Mouse (Mus musculus): ENCODE measurements at regions not wholly inside any gene's neighbourhood (a gene's known extent, or its start where the extent isn't known, plus 50 kb on each side); places are given as distances from the start of the nearest gene placed in this dataset.

GRCm38 (mm10) chr8:88919282-88919681 is 124.7 kb downstream of the Sall1 start:
- Histone ChIP-seq H3K9ac (ENCODE audit: low read length) (no peak overlapping the region), H3K4me2 (ENCODE audit: low read length) (no peak overlapping the region), H3K4me1 (replicated peaks; ENCODE audit: control insufficient read depth, insufficient read depth, low read length) (no peaks in the 10 kb centered on the region), H3K4me3 (ENCODE audit: low read depth, low read length) (no peak overlapping the region), H3K27me3 (replicated peaks; ENCODE audit: control insufficient read depth, insufficient read depth, low read length) (no peaks in the 10 kb centered on the region), H3K9me3 (ENCODE audit: control insufficient read depth, low read length) (no peaks in the 10 kb centered on the region), H3K27ac (ENCODE audit: low read depth) (no peak overlapping the region), H3K36me3 (ENCODE audit: control insufficient read depth, insufficient read depth, low read length) (no peaks in the 10 kb centered on the region)
- DNase-seq (ENCODE audit: low spot score), result no peak
- no peak for ATAC-seq (replicated peaks; ENCODE audit: low FRiP score, low TSS enrichment, low read depth)
- WGBS, result 80% methylated on average over 4 of the region's 4 CpGs

GRCm38 (mm10) chr8:88916064-88916463 is 127.9 kb downstream of the Sall1 start:
- Histone ChIP-seq H3K9me3 (ENCODE audit: control insufficient read depth, low read length) (no peaks in the 10 kb centered on the region), H3K36me3 (ENCODE audit: control insufficient read depth, insufficient read depth, low read length) (no peaks in the 10 kb centered on the region), H3K27me3 (replicated peaks; ENCODE audit: control insufficient read depth, insufficient read depth, low read length) (no peaks in the 10 kb centered on the region), H3K4me2 (ENCODE audit: low read length) (no peak overlapping the region), H3K27ac (ENCODE audit: low read depth) (no peak overlapping the region), H3K4me1 (replicated peaks; ENCODE audit: control insufficient read depth, insufficient read depth, low read length) (no peaks in the 10 kb centered on the region), H3K9ac (ENCODE audit: low read length) (no peak overlapping the region), H3K4me3 (ENCODE audit: low read depth, low read length) (no peak overlapping the region)
- ATAC-seq (replicated peaks; ENCODE audit: low FRiP score, low TSS enrichment, low read depth), result no peak
- no peak for DNase-seq (ENCODE audit: low spot score)
- WGBS, result 83% methylated on average over 4 of the region's 4 CpGs

- Histone ChIP-seq H3K9ac (ENCODE audit: low read length) (no peak overlapping the region), H3K27ac (ENCODE audit: low read depth) (no peak overlapping the region), H3K4me2 (ENCODE audit: low read length) (no peak overlapping the region), H3K4me3 (ENCODE audit: low read depth, low read length) (no peak overlapping the region), H3K36me3 (ENCODE audit: control insufficient read depth, insufficient read depth, low read length) (no peaks in the 10 kb centered on the region), H3K27me3 (replicated peaks; ENCODE audit: control insufficient read depth, insufficient read depth, low read length) (no peaks in the 10 kb centered on the region), H3K4me1 (replicated peaks; ENCODE audit: control insufficient read depth, insufficient read depth, low read length) (no peaks in the 10 kb centered on the region), H3K9me3 (ENCODE audit: control insufficient read depth, low read length) (no peaks in the 10 kb centered on the region)
- ATAC-seq (replicated peaks; ENCODE audit: low FRiP score, low TSS enrichment, low read depth), result no peak
- no peak for DNase-seq (ENCODE audit: low spot score)
- WGBS, result 88% methylated on average over 6 of the region's 6 CpGs
Measured at GRCm38 (mm10) chr8:88914657-88915056, 129.3 kb downstream of the Sall1 start.

GRCm38 (mm10) chr8:88914190-88914589 is 129.8 kb downstream of the Sall1 start:
- Histone ChIP-seq H3K4me2 (ENCODE audit: low read length) (no peak overlapping the region), H3K36me3 (ENCODE audit: control insufficient read depth, insufficient read depth, low read length) (no peaks in the 10 kb centered on the region), H3K9ac (ENCODE audit: low read length) (no peak overlapping the region), H3K27ac (ENCODE audit: low read depth) (no peak overlapping the region), H3K27me3 (replicated peaks; ENCODE audit: control insufficient read depth, insufficient read depth, low read length) (no peaks in the 10 kb centered on the region), H3K9me3 (ENCODE audit: control insufficient read depth, low read length) (no peaks in the 10 kb centered on the region), H3K4me1 (replicated peaks; ENCODE audit: control insufficient read depth, insufficient read depth, low read length) (no peaks in the 10 kb centered on the region), H3K4me3 (ENCODE audit: low read depth, low read length) (no peak overlapping the region)
- no peak for DNase-seq (ENCODE audit: low spot score)
- WGBS, result 73% methylated on average over 6 of the region's 6 CpGs
- no peak for ATAC-seq (replicated peaks; ENCODE audit: low FRiP score, low TSS enrichment, low read depth)

GRCm38 (mm10) chr8:88906244-88906643 is 137.7 kb downstream of the Sall1 start:
- 87% methylated on average over 6 of the region's 6 CpGs for WGBS
- H3K27ac ChIP-seq (ENCODE audit: low read depth), result no peak overlapping the region
- H3K9ac ChIP-seq (ENCODE audit: low read length), result no peak overlapping the region
- no peaks in the 10 kb centered on the region for H3K36me3 ChIP-seq (ENCODE audit: control insufficient read depth, insufficient read depth, low read length)
- no peaks in the 10 kb centered on the region for H3K27me3 ChIP-seq (replicated peaks; ENCODE audit: control insufficient read depth, insufficient read depth, low read length)
- H3K4me2 ChIP-seq (ENCODE audit: low read length), result no peak overlapping the region
- no peaks in the 10 kb centered on the region for H3K9me3 ChIP-seq (ENCODE audit: control insufficient read depth, low read length)
- no peaks in the 10 kb centered on the region; the same call in 1 of the 2 replicates for H3K4me1 ChIP-seq (replicated peaks; ENCODE audit: control insufficient read depth, insufficient read depth, low read length)
- ATAC-seq (replicated peaks; ENCODE audit: low FRiP score, low TSS enrichment, low read depth) (no peak), DNase-seq (ENCODE audit: low spot score) (no peak)
- H3K4me3 ChIP-seq (ENCODE audit: low read depth, low read length), result no peak overlapping the region

- ATAC-seq (replicated peaks; ENCODE audit: low FRiP score, low TSS enrichment, low read depth) (no peak), DNase-seq (ENCODE audit: low spot score) (no peak)
- H3K27ac ChIP-seq (ENCODE audit: low read depth), result no peak overlapping the region
- WGBS, result 47% methylated on average over 12 of the region's 12 CpGs
- no peaks in the 10 kb centered on the region for H3K36me3 ChIP-seq (ENCODE audit: control insufficient read depth, insufficient read depth, low read length)
- H3K4me1 ChIP-seq (replicated peaks; ENCODE audit: control insufficient read depth, insufficient read depth, low read length), result peaks cover 3% of the 10 kb centered on the region
- H3K4me2 ChIP-seq (ENCODE audit: low read length), result no peak overlapping the region
- H3K9ac ChIP-seq (ENCODE audit: low read length), result no peak overlapping the region
- no peaks in the 10 kb centered on the region for H3K9me3 ChIP-seq (ENCODE audit: control insufficient read depth, low read length)
- 0 out of 2 replicates have a peak, but pooled peaks cover 2% of the 10 kb centered on the region for H3K27me3 ChIP-seq (replicated peaks; ENCODE audit: control insufficient read depth, insufficient read depth, low read length)
- H3K4me3 ChIP-seq (ENCODE audit: low read depth, low read length), result no peak overlapping the region
Measured at GRCm38 (mm10) chr8:88903094-88903493, 140.9 kb downstream of the Sall1 start.

- H3K9ac ChIP-seq (ENCODE audit: low read length), result no peak overlapping the region
- H3K36me3 ChIP-seq (ENCODE audit: control insufficient read depth, insufficient read depth, low read length), result no peaks in the 10 kb centered on the region
- no peak overlapping the region for H3K4me3 ChIP-seq (ENCODE audit: low read depth, low read length)
- H3K27me3 ChIP-seq (replicated peaks; ENCODE audit: control insufficient read depth, insufficient read depth, low read length), result no peaks in the 10 kb centered on the region
- 86% methylated on average over 15 of the region's 15 CpGs for WGBS
- no peak overlapping the region for H3K27ac ChIP-seq (ENCODE audit: low read depth)
- H3K9me3 ChIP-seq (ENCODE audit: control insufficient read depth, low read length), result no peaks in the 10 kb centered on the region
- ATAC-seq (replicated peaks; ENCODE audit: low FRiP score, low TSS enrichment, low read depth) (no peak), DNase-seq (ENCODE audit: low spot score) (no peak)
- H3K4me1 ChIP-seq (replicated peaks; ENCODE audit: control insufficient read depth, insufficient read depth, low read length), result no peaks in the 10 kb centered on the region
- H3K4me2 ChIP-seq (ENCODE audit: low read length), result no peak overlapping the region
Measured at GRCm38 (mm10) chr8:88883751-88884390, 160.1 kb downstream of the Sall1 start.

- H3K4me2 ChIP-seq (ENCODE audit: low read length), result no peak overlapping the region
- no peaks in the 10 kb centered on the region for H3K36me3 ChIP-seq (ENCODE audit: control insufficient read depth, insufficient read depth, low read length)
- ATAC-seq (replicated peaks; ENCODE audit: low FRiP score, low TSS enrichment, low read depth) (no peak), DNase-seq (ENCODE audit: low spot score) (no peak)
- H3K27me3 ChIP-seq (replicated peaks; ENCODE audit: control insufficient read depth, insufficient read depth, low read length), result no peaks in the 10 kb centered on the region
- no peak overlapping the region for H3K27ac ChIP-seq (ENCODE audit: low read depth)
- H3K9ac ChIP-seq (ENCODE audit: low read length), result no peak overlapping the region
- no peaks in the 10 kb centered on the region for H3K9me3 ChIP-seq (ENCODE audit: control insufficient read depth, low read length)
- H3K4me3 ChIP-seq (ENCODE audit: low read depth, low read length), result no peak overlapping the region
- 74% methylated on average over 7 of the region's 7 CpGs for WGBS
- H3K4me1 ChIP-seq (replicated peaks; ENCODE audit: control insufficient read depth, insufficient read depth, low read length), result no peaks in the 10 kb centered on the region
Measured at GRCm38 (mm10) chr8:88879857-88880256, 164.1 kb downstream of the Sall1 start.

GRCm38 (mm10) chr8:88877921-88878320 is 166.0 kb downstream of the Sall1 start:
- Histone ChIP-seq H3K9me3 (ENCODE audit: control insufficient read depth, low read length) (no peaks in the 10 kb centered on the region), H3K36me3 (ENCODE audit: control insufficient read depth, insufficient read depth, low read length) (no peaks in the 10 kb centered on the region), H3K27me3 (replicated peaks; ENCODE audit: control insufficient read depth, insufficient read depth, low read length) (no peaks in the 10 kb centered on the region), H3K27ac (ENCODE audit: low read depth) (no peak overlapping the region), H3K9ac (ENCODE audit: low read length) (no peak overlapping the region), H3K4me2 (ENCODE audit: low read length) (no peak overlapping the region), H3K4me3 (ENCODE audit: low read depth, low read length) (no peak overlapping the region), H3K4me1 (replicated peaks; ENCODE audit: control insufficient read depth, insufficient read depth, low read length) (no peaks in the 10 kb centered on the region)
- WGBS, result 63% methylated on average over 10 of the region's 10 CpGs
- DNase-seq (ENCODE audit: low spot score) (no peak), ATAC-seq (replicated peaks; ENCODE audit: low FRiP score, low TSS enrichment, low read depth) (no peak)
